Mouse (Mus musculus) adrenal gland, postnatal 4 days (tissue): ENCODE data around the gene Lrrc75a. TPM values are rescaled to one million over a fixed set of nuclear protein-coding genes. Genes with fewer than 3 reads are reported as not detected.
A peak's percentile ranks its signal among the peaks of the same experiment; 100 is the strongest.

ENCODE experiments used
- DNase-seq, 2 experiments: peaks; one replicate each; pipeline ENCODE4 v3.0.0; 2021 to 2022; ENCODE audit warnings: low spot score in 2 of 2, mixed read lengths in 2 of 2
- total RNA-seq, 2 experiments: library from RNA; stranded (reverse); gene quantifications; 2 replicates each; pipeline ENCODE4 v1.2.3; 2021

Gene Lrrc75a
- total RNA-seq, 2 experiments from 2014 or later, result 47.8 to 53.0 TPM

GRCm38 (mm10) chr11:62601732-62602618, 46.3 kb downstream of the Lrrc75a start:
- no peak for DNase-seq

- DNase-seq, result no peak
Observed at GRCm38 (mm10) chr11:62598571-62598970, 49.8 kb downstream of the Lrrc75a start.

GRCm38 (mm10) chr11:62591904-62592575, 56.3 kb downstream of the Lrrc75a start:
- no peak for DNase-seq

GRCm38 (mm10) chr11:62591026-62591425, 57.3 kb downstream of the Lrrc75a start:
- no peak for DNase-seq

- DNase-seq, result no peak
Observed at GRCm38 (mm10) chr11:62589391-62589790, 58.9 kb downstream of the Lrrc75a start.

GRCm38 (mm10) chr11:62587034-62587433, 61.3 kb downstream of the Lrrc75a start:
- no peak for DNase-seq

GRCm38 (mm10) chr11:62584671-62585206, 63.6 kb downstream of the Lrrc75a start:
- DNase-seq, result no peak

- no peak for DNase-seq
Observed at GRCm38 (mm10) chr11:62583031-62583430, 65.3 kb downstream of the Lrrc75a start.

GRCm38 (mm10) chr11:62576530-62577152, 71.7 kb downstream of the Lrrc75a start:
- no peak for DNase-seq

- DNase-seq, result no peak
Observed at GRCm38 (mm10) chr11:62575659-62576438, 72.5 kb downstream of the Lrrc75a start.

GRCm38 (mm10) chr11:62575297-62575658, 73.0 kb downstream of the Lrrc75a start:
- DNase-seq, result peak; percentile 69 to 71

- no peak for DNase-seq
Observed at GRCm38 (mm10) chr11:62574703-62575085, 73.6 kb downstream of the Lrrc75a start.

GRCm38 (mm10) chr11:62573959-62574702, 74.2 kb downstream of the Lrrc75a start, which contains the start of gene Trpv2:
TSS of gene Trpv2 (plus strand) at chr11:62574486.
- no peak for DNase-seq

- DNase-seq, result no peak
Observed at GRCm38 (mm10) chr11:62568300-62568699, 80.0 kb downstream of the Lrrc75a start.

- DNase-seq, result no peak
Observed at GRCm38 (mm10) chr11:62566211-62566610, 82.1 kb downstream of the Lrrc75a start.

- no peak for DNase-seq
Observed at GRCm38 (mm10) chr11:62565747-62566146, 82.6 kb downstream of the Lrrc75a start.

GRCm38 (mm10) chr11:62563590-62563989, 84.7 kb downstream of the Lrrc75a start:
- DNase-seq, result no peak

- no peak for DNase-seq
Observed at GRCm38 (mm10) chr11:62560463-62561016, 87.8 kb downstream of the Lrrc75a start.

- no peak for DNase-seq
Observed at GRCm38 (mm10) chr11:62558961-62559646, 89.2 kb downstream of the Lrrc75a start.
